Mouse (Mus musculus): ENCODE measurements at regions not wholly inside any gene's neighbourhood (a gene's known extent, or its start where the extent isn't known, plus 50 kb on each side); places are given as distances from the start of the nearest gene placed in this dataset.
"Not testable (repeated sequence)": the region's sequence is repeated elsewhere in the genome, so short reads cannot be mapped to it uniquely, and the experiment has no call there.

DNA sequence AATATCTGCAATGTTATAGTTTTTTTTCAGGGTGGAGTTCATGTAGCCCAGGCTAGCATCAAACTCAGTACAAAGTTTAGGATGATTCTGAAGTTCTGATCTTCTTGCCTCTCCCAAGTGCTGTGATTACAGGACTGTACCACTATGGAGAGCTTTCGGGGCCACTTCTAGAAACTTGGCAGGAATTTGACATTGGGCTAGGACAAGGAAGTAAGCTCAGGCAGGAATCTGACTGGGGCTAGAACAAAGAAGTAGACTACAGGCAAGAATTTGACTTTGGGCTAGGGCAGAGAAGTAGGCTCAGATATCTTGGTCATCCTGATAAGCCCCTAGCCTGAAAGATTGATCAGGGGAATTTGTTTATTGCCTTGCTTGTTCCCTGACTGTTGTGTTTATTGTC is 109.9 kb upstream of the Fam3c start:
- Histone ChIP-seq H3K4me3 (replicated peaks) (no peak overlapping the region), H3K27me3 (no peaks in the 10 kb centered on the region), H3K9me3 (no peaks in the 10 kb centered on the region), H3K4me1 (replicated peaks) (no peaks in the 10 kb centered on the region), H3K4me2 (no peak overlapping the region), H3K36me3 (no peaks in the 10 kb centered on the region), H3K27ac (no peak overlapping the region), H3K9ac (replicated peaks) (no peak overlapping the region)
- no peak for ATAC-seq (ENCODE audit: insufficient number of reproducible peaks, insufficient read depth, low FRiP score, low TSS enrichment, low read depth)
- 95% methylated on average over 1 of the region's 1 CpGs for WGBS

DNA sequence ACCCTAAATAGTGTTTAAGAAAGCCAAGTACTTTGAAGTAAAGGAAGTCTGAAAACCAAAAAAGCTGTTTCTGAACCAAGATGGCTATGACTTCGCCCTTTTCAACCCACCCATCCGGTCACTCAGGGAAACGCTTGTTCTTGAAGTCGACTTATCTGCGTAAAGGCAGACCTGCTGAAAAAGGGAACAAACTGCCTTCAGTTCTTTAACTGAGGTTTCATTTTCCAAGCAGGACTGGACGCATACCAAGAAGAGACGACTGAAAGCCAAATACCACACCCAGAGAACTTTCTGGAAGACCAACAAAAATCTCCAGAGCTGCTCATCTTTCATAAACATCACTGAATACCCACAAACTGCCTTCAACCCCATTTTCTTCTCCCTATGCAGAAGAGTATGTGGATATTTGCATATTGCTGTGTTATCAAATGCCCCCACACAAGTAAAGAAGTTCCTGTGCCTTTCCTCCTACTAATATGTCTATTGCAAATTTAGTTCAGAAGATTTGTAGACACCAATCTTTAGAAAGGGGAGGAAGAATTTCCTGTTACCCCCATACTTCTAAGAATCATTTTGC is 103.5 kb upstream of the Fam3c start:
- Histone ChIP-seq H3K4me1 (replicated peaks) (no peaks in the 10 kb centered on the region), H3K4me2 (no peak overlapping the region), H3K9ac (replicated peaks) (no peak overlapping the region), H3K27ac (no peak overlapping the region), H3K36me3 (no peaks in the 10 kb centered on the region), H3K9me3 (no peaks in the 10 kb centered on the region), H3K27me3 (no peaks in the 10 kb centered on the region), H3K4me3 (replicated peaks) (no peak overlapping the region)
- ATAC-seq (ENCODE audit: insufficient number of reproducible peaks, insufficient read depth, low FRiP score, low TSS enrichment, low read depth): no peak
- WGBS: 84% methylated on average over 7 of the region's 7 CpGs

DNA sequence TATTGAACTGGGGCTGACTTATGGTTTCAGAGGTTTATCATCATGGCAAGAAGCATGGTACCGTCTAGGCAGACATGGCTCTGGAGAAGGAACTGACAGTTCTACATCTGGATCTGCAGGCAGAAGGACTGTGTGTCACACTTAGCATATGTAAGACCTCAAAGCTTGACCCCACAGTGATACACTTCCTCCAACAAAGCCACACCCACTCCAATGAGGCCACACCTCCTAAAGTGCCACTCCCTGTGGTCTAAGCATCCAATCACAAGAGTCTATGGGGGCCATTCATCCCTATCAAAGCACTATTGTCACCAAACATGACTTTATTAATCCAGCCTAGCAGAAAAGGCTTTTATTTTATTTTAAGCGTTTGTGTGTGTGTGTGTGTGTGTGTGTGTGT is 96.2 kb upstream of the Fam3c start:
- Histone ChIP-seq H3K9me3 (no peaks in the 10 kb centered on the region), H3K36me3 (no peaks in the 10 kb centered on the region), H3K27ac (no peak overlapping the region), H3K9ac (replicated peaks) (no peak overlapping the region), H3K27me3 (no peaks in the 10 kb centered on the region), H3K4me1 (replicated peaks) (no peaks in the 10 kb centered on the region), H3K4me3 (replicated peaks) (no peak overlapping the region), H3K4me2 (no peak overlapping the region)
- 82% methylated on average over 2 of the region's 2 CpGs for WGBS
- no peak for ATAC-seq (ENCODE audit: insufficient number of reproducible peaks, insufficient read depth, low FRiP score, low TSS enrichment, low read depth)

DNA sequence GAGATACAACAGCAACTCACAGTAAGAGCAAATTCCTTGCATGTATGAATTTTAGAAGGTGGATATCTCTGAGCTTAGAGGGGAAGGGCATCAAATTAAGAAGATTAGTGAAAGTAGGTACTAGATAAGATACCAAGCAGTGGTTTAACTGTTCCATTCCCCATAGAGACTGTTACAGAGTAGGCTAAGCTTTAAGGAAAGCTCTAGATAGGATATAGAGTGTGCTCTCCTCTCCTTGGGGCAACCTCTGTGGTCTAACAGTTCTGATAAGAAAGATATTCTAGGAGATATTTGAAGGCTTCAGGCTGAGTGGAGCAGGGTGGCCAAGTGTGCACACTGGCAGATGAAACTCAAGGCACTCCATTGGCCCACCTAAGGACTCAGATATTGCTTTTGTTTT is 94.5 kb upstream of the Fam3c start:
- H3K27ac ChIP-seq: no peak overlapping the region
- H3K9ac ChIP-seq (replicated peaks): no peak overlapping the region
- H3K4me1 ChIP-seq (replicated peaks): no peaks in the 10 kb centered on the region
- no peak overlapping the region for H3K4me2 ChIP-seq
- no peaks in the 10 kb centered on the region for H3K9me3 ChIP-seq
- H3K4me3 ChIP-seq (replicated peaks): no peak overlapping the region
- no peaks in the 10 kb centered on the region for H3K27me3 ChIP-seq
- ATAC-seq (ENCODE audit: insufficient number of reproducible peaks, insufficient read depth, low FRiP score, low TSS enrichment, low read depth): no peak
- H3K36me3 ChIP-seq: no peaks in the 10 kb centered on the region

- Histone ChIP-seq H3K4me2 (no peak overlapping the region), H3K9ac (replicated peaks) (no peak overlapping the region), H3K36me3 (no peaks in the 10 kb centered on the region), H3K4me1 (replicated peaks) (no peaks in the 10 kb centered on the region), H3K27ac (no peak overlapping the region), H3K27me3 (no peaks in the 10 kb centered on the region), H3K4me3 (replicated peaks) (no peak overlapping the region), H3K9me3 (no peaks in the 10 kb centered on the region)
- no peak for ATAC-seq (ENCODE audit: insufficient number of reproducible peaks, insufficient read depth, low FRiP score, low TSS enrichment, low read depth)
- 90% methylated on average over 9 of the region's 9 CpGs for WGBS
Observed at GRCm38 (mm10) chr6:22448906-22449305, 92.9 kb upstream of the Fam3c start.

GRCm38 (mm10) chr6:22447636-22448035 is 91.6 kb upstream of the Fam3c start:
- H3K9ac ChIP-seq (replicated peaks): no peak overlapping the region
- 72% methylated on average over 2 of the region's 2 CpGs for WGBS
- H3K27ac ChIP-seq: no peak overlapping the region
- no peaks in the 10 kb centered on the region for H3K27me3 ChIP-seq
- no peak overlapping the region for H3K4me3 ChIP-seq (replicated peaks)
- no peak overlapping the region for H3K4me2 ChIP-seq
- no peak for ATAC-seq (ENCODE audit: insufficient number of reproducible peaks, insufficient read depth, low FRiP score, low TSS enrichment, low read depth)
- H3K4me1 ChIP-seq (replicated peaks): no peaks in the 10 kb centered on the region
- H3K9me3 ChIP-seq: no peaks in the 10 kb centered on the region
- no peaks in the 10 kb centered on the region for H3K36me3 ChIP-seq

GRCm38 (mm10) chr6:22446621-22447310 is 90.7 kb upstream of the Fam3c start:
- 82% methylated on average over 15 of the region's 15 CpGs for WGBS
- ATAC-seq (ENCODE audit: insufficient number of reproducible peaks, insufficient read depth, low FRiP score, low TSS enrichment, low read depth): no peak
- Histone ChIP-seq H3K9me3 (no peaks in the 10 kb centered on the region), H3K4me3 (replicated peaks) (no peak overlapping the region), H3K27me3 (no peaks in the 10 kb centered on the region), H3K9ac (replicated peaks) (no peak overlapping the region), H3K36me3 (no peaks in the 10 kb centered on the region), H3K27ac (no peak overlapping the region), H3K4me2 (no peak overlapping the region), H3K4me1 (replicated peaks) (no peaks in the 10 kb centered on the region)

DNA sequence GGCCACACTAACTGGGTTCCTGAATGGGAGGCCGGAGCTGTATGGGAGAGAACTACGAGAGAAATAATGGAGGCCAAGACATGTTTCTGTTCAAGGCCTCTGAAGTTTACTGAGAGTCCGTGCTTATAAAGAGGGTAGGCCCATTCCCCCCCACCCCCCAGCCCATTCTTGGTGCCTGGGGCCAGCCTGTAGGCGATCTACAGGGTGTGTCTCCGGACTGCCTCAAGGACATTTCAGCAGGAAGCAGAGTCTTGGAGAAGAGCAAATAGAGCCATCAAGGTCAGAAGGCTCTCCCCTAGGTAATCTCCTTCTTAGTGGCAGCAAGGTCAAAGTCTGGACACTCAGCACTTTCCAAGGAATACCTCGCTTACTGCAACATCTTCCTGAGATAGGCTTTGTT is 88.8 kb upstream of the Fam3c start:
- H3K36me3 ChIP-seq; H3K9ac ChIP-seq (replicated peaks); H3K4me3 ChIP-seq (replicated peaks); H3K4me1 ChIP-seq (replicated peaks); H3K9me3 ChIP-seq; ATAC-seq (ENCODE audit: insufficient number of reproducible peaks, insufficient read depth, low FRiP score, low TSS enrichment, low read depth); H3K27me3 ChIP-seq; H3K27ac ChIP-seq; H3K4me2 ChIP-seq: not testable (repeated sequence)
- 90% methylated on average over 6 of the region's 6 CpGs for WGBS

DNA sequence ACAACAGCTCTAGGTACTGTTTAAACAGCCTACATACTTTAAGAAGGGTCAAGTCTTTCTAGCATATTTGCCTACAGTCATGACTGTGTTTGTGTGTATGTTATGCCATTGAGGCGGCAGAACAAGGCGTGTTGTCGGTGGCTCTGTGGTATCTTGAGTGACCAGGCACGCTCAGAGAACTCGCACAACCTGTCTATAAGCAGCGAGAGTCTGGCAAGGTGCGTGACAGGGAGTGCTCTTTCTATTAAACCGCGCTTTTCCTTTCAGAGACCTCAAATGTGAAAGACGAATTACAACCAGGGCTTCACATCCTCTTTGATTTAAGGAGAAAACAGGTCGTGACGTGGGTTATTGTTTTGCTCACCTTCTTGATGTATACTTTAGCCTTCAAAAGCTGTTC is 88.2 kb upstream of the Fam3c start:
- ATAC-seq (ENCODE audit: insufficient number of reproducible peaks, insufficient read depth, low FRiP score, low TSS enrichment, low read depth): no peak
- H3K9me3 ChIP-seq: no peaks in the 10 kb centered on the region
- H3K9ac ChIP-seq (replicated peaks): no peak overlapping the region
- no peak overlapping the region for H3K4me3 ChIP-seq (replicated peaks)
- H3K36me3 ChIP-seq: no peaks in the 10 kb centered on the region
- H3K27me3 ChIP-seq: no peaks in the 10 kb centered on the region
- 77% methylated on average over 12 of the region's 12 CpGs for WGBS
- no peaks in the 10 kb centered on the region for H3K4me1 ChIP-seq (replicated peaks)
- no peak overlapping the region for H3K4me2 ChIP-seq
- H3K27ac ChIP-seq: no peak overlapping the region

GRCm38 (mm10) chr6:22443573-22443972 is 87.5 kb upstream of the Fam3c start:
- H3K27ac ChIP-seq: no peak overlapping the region
- WGBS: 38% methylated on average over 8 of the region's 8 CpGs
- no peak for ATAC-seq (ENCODE audit: insufficient number of reproducible peaks, insufficient read depth, low FRiP score, low TSS enrichment, low read depth)

DNA sequence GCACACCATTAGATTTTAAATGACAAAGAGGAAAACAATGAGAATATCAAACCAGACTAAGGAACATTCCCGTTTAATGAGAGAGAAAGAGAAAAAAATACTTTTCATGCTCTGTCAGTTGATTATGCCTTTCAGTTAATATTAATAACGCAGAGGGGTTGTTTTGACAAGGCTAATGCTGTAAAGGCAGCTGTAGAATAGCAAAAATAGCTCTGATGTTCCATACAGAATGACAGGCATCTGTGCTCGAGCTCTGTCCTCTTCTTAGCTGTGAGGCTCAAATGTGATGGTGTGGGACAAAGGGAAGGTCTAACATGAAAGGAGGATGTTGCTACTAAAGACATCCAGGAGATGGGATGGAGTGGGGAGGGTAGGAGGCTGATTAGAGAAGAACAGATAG is 87.1 kb upstream of the Fam3c start:
- no peaks in the 10 kb centered on the region for H3K36me3 ChIP-seq
- no peak overlapping the region for H3K9ac ChIP-seq (replicated peaks)
- no peak overlapping the region for H3K27ac ChIP-seq
- H3K4me1 ChIP-seq (replicated peaks): no peaks in the 10 kb centered on the region
- H3K27me3 ChIP-seq: no peaks in the 10 kb centered on the region
- ATAC-seq (ENCODE audit: insufficient number of reproducible peaks, insufficient read depth, low FRiP score, low TSS enrichment, low read depth): no peak
- WGBS: 84% methylated on average over 3 of the region's 3 CpGs
- no peak overlapping the region for H3K4me3 ChIP-seq (replicated peaks)
- no peak overlapping the region for H3K4me2 ChIP-seq
- H3K9me3 ChIP-seq: no peaks in the 10 kb centered on the region

More at GRCm38 (mm10) chr6:22443573-22443972, 87.5 kb upstream of the Fam3c start:
- no peaks in the 10 kb centered on the region for H3K9me3 ChIP-seq
- H3K4me2 ChIP-seq: no peak overlapping the region
- H3K9ac ChIP-seq (replicated peaks): no peak overlapping the region
- H3K4me1 ChIP-seq (replicated peaks): no peaks in the 10 kb centered on the region
- H3K36me3 ChIP-seq: no peaks in the 10 kb centered on the region
- H3K27me3 ChIP-seq: no peaks in the 10 kb centered on the region
- no peak overlapping the region for H3K4me3 ChIP-seq (replicated peaks)

DNA sequence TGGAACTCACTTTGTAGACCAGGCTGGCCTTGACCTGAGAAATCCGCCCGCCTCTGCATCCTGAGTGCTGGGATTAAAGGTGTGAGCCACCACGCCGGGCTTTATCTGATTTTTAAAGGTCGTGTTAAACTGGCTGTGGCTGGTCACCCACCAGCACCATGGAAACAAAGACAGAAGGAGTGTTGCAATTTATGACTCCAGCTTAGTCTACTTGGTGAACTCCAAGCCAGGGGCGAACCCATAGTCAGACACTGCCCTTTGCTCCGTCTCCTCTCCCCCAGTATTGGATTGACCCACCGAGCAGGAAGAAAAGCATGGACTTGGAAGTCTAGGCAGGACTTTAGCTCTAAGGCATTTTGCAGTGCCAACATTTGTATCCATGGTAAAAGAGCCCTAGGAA is 86.5 kb upstream of the Fam3c start:
- Histone ChIP-seq H3K27me3 (no peaks in the 10 kb centered on the region), H3K36me3 (no peaks in the 10 kb centered on the region), H3K9ac (replicated peaks) (no peak overlapping the region), H3K4me3 (replicated peaks) (no peak overlapping the region), H3K4me2 (no peak overlapping the region), H3K27ac (no peak overlapping the region), H3K4me1 (replicated peaks) (no peaks in the 10 kb centered on the region), H3K9me3 (no peaks in the 10 kb centered on the region)
- 90% methylated on average over 8 of the region's 8 CpGs for WGBS
- ATAC-seq (ENCODE audit: insufficient number of reproducible peaks, insufficient read depth, low FRiP score, low TSS enrichment, low read depth): no peak

All from limb, embryonic 12.5 days (tissue).